Mouse (Mus musculus) neural tube, embryonic 14.5 days (tissue): ENCODE measurements at regions not wholly inside any gene's neighbourhood (a gene's known extent, or its start where the extent isn't known, plus 50 kb on each side); places are given as distances from the start of the nearest gene placed in this dataset.

Experiments used
- ATAC-seq: fragments of 200-750 bp; cut with Nextera tagmentation; 2 replicates; pipeline ENCODE4 v1.8.0; 2017; ENCODE audit warnings: low read depth, mild to moderate bottlenecking, moderate TSS enrichment, moderate library complexity
- H3K27ac ChIP-seq: fragments of 300-500 bp; sonication (generic); 2 replicates; pipeline ENCODE4 v1.5.1; 2014; ENCODE audit warnings: low read depth, mild to moderate bottlenecking, control low read depth, low read length, moderate library complexity, mixed read lengths
- H3K27me3 ChIP-seq: fragments of 300-500 bp; sonication (generic); 2 replicates; pipeline ENCODE4 v1.6.1; 2014; ENCODE audit warnings: low read length; ENCODE audit not compliant: control insufficient read depth, insufficient read depth
- H3K36me3 ChIP-seq: fragments of 300-500 bp; sonication (generic); 2 replicates; pipeline ENCODE4 v1.6.1; 2014; ENCODE audit warnings: low read length, mixed read lengths; ENCODE audit not compliant: control insufficient read depth, insufficient read depth
- H3K4me1 ChIP-seq: fragments of 300-500 bp; sonication (generic); 2 replicates; pipeline ENCODE4 v1.6.1; 2014; ENCODE audit warnings: low read length; ENCODE audit not compliant: control insufficient read depth, insufficient read depth
- H3K4me2 ChIP-seq: fragments of 300-500 bp; sonication (generic); 2 replicates; pipeline ENCODE4 v1.6.1; 2014; ENCODE audit warnings: mild to moderate bottlenecking, low read depth, low read length, control low read depth
- H3K4me3 ChIP-seq: fragments of 300-500 bp; sonication (generic); 2 replicates; pipeline ENCODE4 v1.5.1; 2014; ENCODE audit warnings: low read depth, low read length, control low read depth, mixed read lengths
- H3K9ac ChIP-seq: fragments of 300-500 bp; sonication (generic); replicated peaks from 2 replicates; pipeline ENCODE4 v1.6.1; 2014; ENCODE audit warnings: low read depth, mild to moderate bottlenecking, control low read depth, low read length, mixed read lengths
- H3K9me3 ChIP-seq: fragments of 300-500 bp; sonication (generic); 2 replicates; pipeline ENCODE4 v1.6.1; 2016; ENCODE audit warnings: low read length; ENCODE audit not compliant: control insufficient read depth
- WGBS: fragments of 180-500 bp; shearing (Covaris S2); extraction: QIAGEN DNeasy Blood & Tissue Kit; methylation state at CpG from one replicate; pipeline ENCODE4 v1.1.7; 2014; 5-methylcytosine and 5-hydroxymethylcytosine counted together

- H3K27ac ChIP-seq, result no peak overlapping the region
- no peak overlapping the region for H3K4me2 ChIP-seq
- no peaks in the 10 kb centered on the region for H3K27me3 ChIP-seq
- H3K36me3 ChIP-seq, result no peaks in the 10 kb centered on the region
- H3K4me1 ChIP-seq, result no peaks in the 10 kb centered on the region
- H3K4me3 ChIP-seq, result no peak overlapping the region
- no peaks in the 10 kb centered on the region for H3K9me3 ChIP-seq
- peak; percentile 46; the same call in 1 of the 2 replicates for ATAC-seq
- no peak overlapping the region for H3K9ac ChIP-seq
- 23% methylated on average over 3 of the region's 3 CpGs for WGBS
Measured at GRCm38 (mm10) chr14:88633771-88634170, 162.6 kb upstream of the Pcdh20 start.

DNA sequence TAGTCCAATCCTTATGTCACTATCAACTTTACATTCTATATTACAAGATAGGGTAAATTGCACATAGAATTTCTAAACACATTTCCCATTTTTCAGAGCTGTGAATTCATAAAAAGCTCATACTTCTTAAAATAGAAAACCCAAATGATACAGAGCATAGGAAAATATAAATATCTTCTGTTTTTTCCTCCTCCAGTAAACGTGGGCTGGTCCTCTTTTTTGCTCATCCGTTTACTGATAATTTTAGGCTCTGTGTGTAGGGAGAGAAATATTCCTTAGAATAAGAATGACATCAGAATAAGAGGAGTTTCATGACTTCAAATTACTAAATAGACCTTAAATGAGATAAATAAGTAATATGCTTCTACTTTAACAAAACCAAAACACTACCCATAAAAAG lies 124.2 kb upstream of the Pcdh20 start:
- no peaks in the 10 kb centered on the region for H3K36me3 ChIP-seq
- no peak overlapping the region for H3K27ac ChIP-seq
- no peak overlapping the region for H3K4me3 ChIP-seq
- H3K4me1 ChIP-seq, result no peaks in the 10 kb centered on the region
- H3K9ac ChIP-seq, result no peak overlapping the region
- H3K4me2 ChIP-seq, result no peak overlapping the region
- H3K9me3 ChIP-seq, result no peaks in the 10 kb centered on the region
- ATAC-seq, result no peak
- 77% methylated on average over 2 of the region's 2 CpGs for WGBS
- H3K27me3 ChIP-seq, result no peaks in the 10 kb centered on the region

- no peak overlapping the region for H3K9ac ChIP-seq
- H3K4me2 ChIP-seq, result no peak overlapping the region
- no peaks in the 10 kb centered on the region for H3K9me3 ChIP-seq
- no peak for ATAC-seq
- 72% methylated on average over 4 of the region's 4 CpGs for WGBS
- H3K4me1 ChIP-seq, result no peaks in the 10 kb centered on the region
- no peaks in the 10 kb centered on the region for H3K27me3 ChIP-seq
- H3K27ac ChIP-seq, result no peak overlapping the region
- H3K4me3 ChIP-seq, result no peak overlapping the region
- no peaks in the 10 kb centered on the region for H3K36me3 ChIP-seq
Measured at GRCm38 (mm10) chr14:88570053-88570452, 98.9 kb upstream of the Pcdh20 start.

DNA sequence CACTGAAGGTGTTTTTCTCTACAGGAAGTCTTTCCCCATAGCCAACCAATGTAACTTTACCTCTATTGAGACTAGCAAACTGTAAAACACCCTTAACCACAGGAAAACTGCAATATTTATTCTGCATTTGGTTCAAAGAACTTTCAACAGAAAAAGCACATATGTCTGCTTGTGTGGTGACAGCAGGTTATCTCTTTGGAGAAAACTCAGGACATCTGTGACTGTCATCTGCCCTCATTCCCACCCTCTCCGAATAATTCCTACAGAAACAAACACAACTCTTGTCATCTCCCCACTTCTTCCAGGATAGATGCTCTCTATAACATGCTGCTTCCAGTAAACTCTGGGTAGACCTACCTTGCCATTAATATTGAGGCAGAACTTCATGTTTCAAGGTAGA lies 96.4 kb upstream of the Pcdh20 start:
- no peak for ATAC-seq
- no peak overlapping the region for H3K4me3 ChIP-seq
- WGBS, result 86% methylated on average over 1 of the region's 1 CpGs

GRCm38 (mm10) chr14:88543601-88544000 lies 72.4 kb upstream of the Pcdh20 start:
- no peaks in the 10 kb centered on the region for H3K27me3 ChIP-seq
- no peak overlapping the region for H3K4me3 ChIP-seq
- H3K9me3 ChIP-seq, result no peaks in the 10 kb centered on the region
- no peak for ATAC-seq
- H3K4me2 ChIP-seq, result no peak overlapping the region
- no peak overlapping the region for H3K27ac ChIP-seq
- 84% methylated on average over 3 of the region's 3 CpGs for WGBS
- no peaks in the 10 kb centered on the region for H3K4me1 ChIP-seq
- H3K36me3 ChIP-seq, result no peaks in the 10 kb centered on the region
- H3K9ac ChIP-seq, result no peak overlapping the region

More for the DNA sequence above, 96.4 kb upstream of the Pcdh20 start:
- Histone ChIP-seq H3K36me3 (no peaks in the 10 kb centered on the region), H3K9me3 (no peaks in the 10 kb centered on the region), H3K4me2 (no peak overlapping the region), H3K4me1 (no peaks in the 10 kb centered on the region), H3K9ac (no peak overlapping the region), H3K27me3 (no peaks in the 10 kb centered on the region), H3K27ac (no peak overlapping the region)

- no peaks in the 10 kb centered on the region for H3K27me3 ChIP-seq
- H3K9me3 ChIP-seq, result no peaks in the 10 kb centered on the region
- no peak overlapping the region for H3K9ac ChIP-seq
- H3K4me3 ChIP-seq, result no peak overlapping the region
- H3K27ac ChIP-seq, result no peak overlapping the region
- no peak overlapping the region for H3K4me2 ChIP-seq
- no peak for ATAC-seq
- no peaks in the 10 kb centered on the region for H3K36me3 ChIP-seq
- WGBS, result 76% methylated on average over 1 of the region's 1 CpGs
- no peaks in the 10 kb centered on the region for H3K4me1 ChIP-seq
Measured at GRCm38 (mm10) chr14:88542522-88542921, 71.3 kb upstream of the Pcdh20 start.
